Mouse (Mus musculus) midbrain, embryonic 12.5 days (tissue): ENCODE data around the gene Smyd3. TPM values are rescaled to one million over a fixed set of nuclear protein-coding genes. Genes with fewer than 3 reads are reported as not detected.

Source experiments
- ATAC-seq: fragments of 200-750 bp; cut with Nextera tagmentation; 2 replicates; pipeline ENCODE4 v1.8.0; 2017; ENCODE audit warnings: low read depth, moderate TSS enrichment, moderate library complexity; ENCODE audit not compliant: low FRiP score
- H3K27ac ChIP-seq: fragments of 300-500 bp; sonication (generic); replicated peaks from 2 replicates; pipeline ENCODE4 v1.5.1; 2016; ENCODE audit warnings: mild to moderate bottlenecking
- H3K27me3 ChIP-seq: fragments of 300-500 bp; sonication (generic); 2 replicates; pipeline ENCODE4 v1.6.1; 2016; ENCODE audit warnings: mild to moderate bottlenecking
- H3K36me3 ChIP-seq: fragments of 300-500 bp; sonication (generic); 2 replicates; pipeline ENCODE4 v1.6.1; 2016
- H3K4me1 ChIP-seq: fragments of 300-500 bp; sonication (generic); 2 replicates; pipeline ENCODE4 v1.6.1; 2016
- H3K4me2 ChIP-seq: fragments of 300-500 bp; sonication (generic); replicated peaks from 2 replicates; pipeline ENCODE4 v1.6.1; 2016; ENCODE audit warnings: mild to moderate bottlenecking, moderate library complexity
- H3K4me3 ChIP-seq: fragments of 300-500 bp; sonication (generic); 2 replicates; pipeline ENCODE4 v1.5.1; 2016; ENCODE audit warnings: mild to moderate bottlenecking
- H3K9ac ChIP-seq: fragments of 300-500 bp; sonication (generic); replicated peaks from 2 replicates; pipeline ENCODE4 v1.6.1; 2016; ENCODE audit warnings: mild to moderate bottlenecking, moderate library complexity
- H3K9me3 ChIP-seq: fragments of 300-500 bp; sonication (generic); 2 replicates; pipeline ENCODE4 v1.6.1; 2016; ENCODE audit warnings: mild to moderate bottlenecking
- WGBS: fragments of 180-500 bp; shearing (Covaris S2); methylation state at CpG from one replicate; pipeline ENCODE4 v1.1.7; 2016; 5-methylcytosine and 5-hydroxymethylcytosine counted together
- polyA plus RNA-seq: library from polyadenylated mRNA; unstranded; fragments of >200 nt; fragmentation: Nextera tagmentation; extraction: Ambion mirVana; gene quantifications from 2 replicates; pipeline ENCODE4 v1.2.1, GENCODE M21; 2016

Gene Smyd3
- polyA plus RNA-seq, 1 experiment from 2014 or later: 14.3 TPM

DNA sequence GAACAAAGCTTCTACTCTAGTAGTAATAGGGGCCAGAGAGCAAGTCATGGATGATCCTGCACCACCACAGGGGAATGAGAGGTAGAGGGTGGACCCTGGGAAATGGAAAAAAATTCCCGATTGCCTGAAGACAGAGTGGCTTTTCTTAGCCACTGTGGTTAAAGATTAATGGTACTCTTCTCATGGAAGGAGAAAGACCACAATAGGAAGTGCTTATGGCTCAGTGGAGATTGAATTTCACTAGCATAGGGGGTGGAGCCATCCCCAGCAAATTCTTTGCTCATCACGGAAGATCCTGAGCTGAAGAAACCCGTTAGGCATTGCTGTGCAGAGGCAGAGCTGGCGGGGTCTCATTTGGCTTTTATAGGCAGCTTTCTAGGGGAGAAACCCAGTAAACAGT is 520.0 kb downstream of the Smyd3 start:
- Histone ChIP-seq H3K4me3 (no peak overlapping the region), H3K9me3 (no peaks in the 10 kb centered on the region), H3K27ac (no peak overlapping the region), H3K27me3 (no peaks in the 10 kb centered on the region), H3K4me1 (0 out of 2 replicates have a peak, but pooled peaks cover 7% of the 10 kb centered on the region), H3K36me3 (no peaks in the 10 kb centered on the region), H3K4me2 (no peak overlapping the region), H3K9ac (no peak overlapping the region)
- no peak for ATAC-seq
- WGBS: 32% methylated on average over 4 of the region's 4 CpGs

DNA sequence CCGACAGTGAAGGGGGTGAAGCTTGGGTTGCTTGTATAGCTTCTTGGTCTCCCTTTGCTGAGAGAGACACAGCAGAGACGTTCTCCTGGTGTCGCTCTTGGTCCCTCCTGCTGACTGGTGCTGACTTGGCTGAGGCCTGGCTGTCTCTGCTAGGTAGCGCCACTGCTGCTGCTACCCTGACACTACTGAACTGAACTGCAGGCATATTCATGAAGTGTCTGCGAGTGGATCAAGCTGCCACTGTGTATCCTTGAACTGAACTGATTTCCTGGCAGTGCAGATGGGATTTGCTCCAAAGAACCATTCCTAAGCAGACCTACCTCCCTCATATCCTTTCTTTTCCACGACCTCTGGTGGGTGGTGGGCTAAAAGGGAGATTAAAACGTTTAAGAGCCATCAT is 523.6 kb downstream of the Smyd3 start:
- no peak overlapping the region for H3K27ac ChIP-seq
- no peak overlapping the region for H3K4me2 ChIP-seq
- ATAC-seq: no peak
- no peak overlapping the region for H3K9ac ChIP-seq
- H3K4me3 ChIP-seq: no peak overlapping the region
- H3K4me1 ChIP-seq: 0 out of 2 replicates have a peak, but pooled peaks cover 12% of the 10 kb centered on the region
- 73% methylated on average over 7 of the region's 7 CpGs for WGBS
- H3K27me3 ChIP-seq: no peaks in the 10 kb centered on the region
- H3K9me3 ChIP-seq: no peaks in the 10 kb centered on the region
- H3K36me3 ChIP-seq: no peaks in the 10 kb centered on the region

DNA sequence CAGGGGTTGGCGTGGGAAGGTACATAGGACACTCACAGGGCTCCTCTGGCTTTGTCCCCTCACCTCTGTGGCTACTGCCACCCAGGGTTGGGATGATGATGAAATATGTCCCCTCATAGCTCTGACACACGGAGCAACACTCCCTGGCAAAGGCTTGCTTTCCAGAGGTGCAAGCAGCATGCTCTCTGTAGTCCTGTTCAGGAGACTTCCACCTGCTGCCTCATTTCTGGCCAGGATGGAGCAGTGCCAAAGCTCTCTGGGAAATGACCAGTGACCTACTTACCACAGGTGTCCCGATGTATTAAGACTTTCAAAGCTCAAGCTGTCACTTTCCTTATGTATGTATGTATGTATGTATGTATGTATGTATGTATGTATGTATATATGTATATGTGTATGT is 525.3 kb downstream of the Smyd3 start:
- WGBS: 89% methylated on average over 3 of the region's 3 CpGs
- no peaks in the 10 kb centered on the region for H3K9me3 ChIP-seq

DNA sequence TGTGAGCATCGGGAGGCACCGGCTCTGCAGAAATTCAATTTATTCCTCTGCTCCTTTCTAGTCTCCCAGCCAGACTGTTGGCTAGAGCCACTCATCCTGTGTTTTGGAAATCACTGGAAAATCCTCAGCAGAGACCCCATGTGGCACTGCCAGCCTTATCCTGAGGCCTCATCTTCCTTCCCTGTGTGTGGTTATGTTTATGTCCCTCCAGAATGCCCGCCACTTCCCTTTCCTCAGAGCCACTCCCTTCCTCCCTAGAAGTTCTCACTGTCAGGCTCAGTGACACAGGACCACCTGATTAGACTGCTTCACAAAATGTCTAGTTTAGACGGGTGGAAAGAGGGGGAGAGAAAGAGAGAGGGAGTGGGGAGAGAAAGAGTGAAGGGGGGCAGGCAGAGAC is 526.4 kb downstream of the Smyd3 start:
- Histone ChIP-seq H3K9ac (no peak overlapping the region), H3K27me3 (no peaks in the 10 kb centered on the region), H3K4me1 (0 out of 2 replicates have a peak, but pooled peaks cover 7% of the 10 kb centered on the region), H3K36me3 (no peaks in the 10 kb centered on the region), H3K4me3 (no peak overlapping the region), H3K9me3 (no peaks in the 10 kb centered on the region), H3K27ac (no peak overlapping the region), H3K4me2 (no peak overlapping the region)
- 58% methylated on average over 4 of the region's 4 CpGs for WGBS
- ATAC-seq: no peak

More for the DNA sequence above, 525.3 kb downstream of the Smyd3 start:
- H3K27ac ChIP-seq: no peak overlapping the region
- no peaks in the 10 kb centered on the region for H3K36me3 ChIP-seq
- 0 out of 2 replicates have a peak, but pooled peaks cover 8% of the 10 kb centered on the region for H3K4me1 ChIP-seq
- H3K9ac ChIP-seq: no peak overlapping the region
- H3K27me3 ChIP-seq: no peaks in the 10 kb centered on the region
- ATAC-seq: no peak
- H3K4me2 ChIP-seq: no peak overlapping the region
- H3K4me3 ChIP-seq: no peak overlapping the region

DNA sequence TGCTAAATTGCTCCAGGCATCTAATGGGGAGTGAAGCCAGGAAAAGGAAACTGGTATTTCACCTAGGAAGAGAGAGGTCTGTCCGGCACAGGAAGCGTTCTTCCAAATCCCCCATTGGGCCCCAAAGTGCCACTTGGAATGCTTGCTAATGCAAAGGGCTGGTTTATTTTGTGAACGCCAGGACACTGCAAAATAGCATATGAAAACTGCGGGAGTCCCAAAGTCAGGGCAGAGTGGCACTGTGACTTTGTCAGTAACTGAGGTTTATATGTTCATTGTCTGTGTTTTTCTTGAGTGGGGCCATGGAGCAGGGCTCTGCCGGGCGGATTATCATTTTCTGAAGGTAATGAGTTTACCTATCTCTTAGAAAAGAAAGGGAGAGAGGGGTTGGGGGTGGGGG is 526.8 kb downstream of the Smyd3 start:
- ATAC-seq: no peak
- H3K4me1 ChIP-seq: 0 out of 2 replicates have a peak, but pooled peaks cover 5% of the 10 kb centered on the region
- no peak overlapping the region for H3K9ac ChIP-seq
- no peaks in the 10 kb centered on the region for H3K36me3 ChIP-seq
- no peaks in the 10 kb centered on the region for H3K9me3 ChIP-seq
- 58% methylated on average over 6 of the region's 6 CpGs for WGBS
- no peaks in the 10 kb centered on the region for H3K27me3 ChIP-seq
- H3K4me3 ChIP-seq: no peak overlapping the region
- H3K27ac ChIP-seq: no peak overlapping the region
- H3K4me2 ChIP-seq: no peak overlapping the region

DNA sequence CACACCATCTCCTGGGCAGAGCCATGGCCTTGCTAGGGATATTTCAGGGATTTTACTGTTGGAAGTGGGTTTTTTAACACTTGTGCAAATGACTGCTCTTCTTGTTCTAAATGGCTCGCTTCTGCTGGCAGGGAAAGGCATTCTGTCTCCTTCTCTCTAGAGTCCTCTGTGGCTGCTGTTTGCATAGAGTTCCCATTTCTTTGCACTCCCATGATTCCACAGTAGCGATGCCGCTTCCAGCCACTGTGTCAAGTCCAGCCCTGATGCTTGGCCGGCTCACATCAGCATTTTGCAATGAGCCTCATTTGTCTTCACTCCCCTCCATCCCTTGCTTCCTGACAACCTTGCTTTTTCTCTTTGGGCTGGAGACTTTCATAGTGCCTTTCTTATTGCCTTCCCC is 528.4 kb downstream of the Smyd3 start:
- Histone ChIP-seq H3K9ac (no peak overlapping the region), H3K27ac (no peak overlapping the region)

DNA sequence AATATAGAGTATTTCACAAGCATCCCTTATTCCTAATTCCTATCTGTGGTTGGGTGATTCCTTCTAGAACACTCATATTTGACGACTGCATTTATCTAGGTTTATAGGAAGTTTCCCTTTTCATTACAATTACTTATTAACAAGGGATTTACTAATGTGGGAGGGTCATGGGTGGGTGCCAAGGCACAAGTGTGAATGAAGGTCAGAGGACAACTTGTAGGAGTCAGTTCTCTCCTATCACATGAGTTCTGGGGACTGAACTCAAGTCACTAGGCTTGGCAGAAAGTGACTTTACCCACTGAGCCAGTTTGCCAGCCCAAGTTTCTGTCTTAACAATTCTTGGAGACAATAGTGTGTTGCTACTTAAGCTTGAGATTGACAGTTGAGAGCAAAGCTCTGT is 529.7 kb downstream of the Smyd3 start:
- no peak overlapping the region for H3K4me3 ChIP-seq
- 84% methylated on average over 1 of the region's 1 CpGs for WGBS
- no peaks in the 10 kb centered on the region for H3K9me3 ChIP-seq
- no peaks in the 10 kb centered on the region for H3K36me3 ChIP-seq
- no peak overlapping the region for H3K4me2 ChIP-seq
- H3K4me1 ChIP-seq: 0 out of 2 replicates have a peak, but pooled peaks cover 5% of the 10 kb centered on the region
- no peak overlapping the region for H3K27ac ChIP-seq
- ATAC-seq: no peak
- H3K9ac ChIP-seq: no peak overlapping the region
- no peaks in the 10 kb centered on the region for H3K27me3 ChIP-seq

More for the DNA sequence above, 528.4 kb downstream of the Smyd3 start:
- Histone ChIP-seq H3K36me3 (no peaks in the 10 kb centered on the region), H3K4me1 (0 out of 2 replicates have a peak, but pooled peaks cover 5% of the 10 kb centered on the region), H3K4me3 (no peak overlapping the region), H3K27me3 (no peaks in the 10 kb centered on the region), H3K9me3 (no peaks in the 10 kb centered on the region), H3K4me2 (no peak overlapping the region)
- WGBS: 88% methylated on average over 4 of the region's 4 CpGs
- ATAC-seq: no peak

DNA sequence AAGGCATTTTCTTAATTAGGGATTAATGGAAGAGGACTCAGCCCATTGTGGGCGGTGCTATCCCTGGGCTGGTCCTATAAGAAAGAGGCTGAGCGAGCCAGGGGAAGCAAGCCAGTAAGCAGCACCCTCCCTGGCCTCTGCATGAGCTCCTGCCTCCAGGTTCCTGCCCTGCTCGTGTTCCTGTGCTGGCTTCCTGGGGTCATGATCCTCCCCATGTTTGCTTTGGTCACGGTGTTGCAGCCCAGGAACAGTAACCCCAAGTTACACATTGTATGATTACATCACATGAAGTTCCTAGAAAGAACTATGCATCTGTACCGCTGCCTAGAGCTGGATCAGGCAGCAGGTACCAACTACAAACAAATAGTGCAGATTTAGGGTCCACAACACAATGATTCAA is 536.2 kb downstream of the Smyd3 start:
- no peaks in the 10 kb centered on the region for H3K9me3 ChIP-seq
- no peak overlapping the region for H3K9ac ChIP-seq
- 63% methylated on average over 5 of the region's 5 CpGs for WGBS
- H3K4me1 ChIP-seq: 0 out of 2 replicates have a peak, but pooled peaks cover 4% of the 10 kb centered on the region
- no peaks in the 10 kb centered on the region for H3K27me3 ChIP-seq
- H3K4me2 ChIP-seq: no peak overlapping the region
- no peak for ATAC-seq
- H3K4me3 ChIP-seq: no peak overlapping the region
- H3K36me3 ChIP-seq: no peaks in the 10 kb centered on the region
- no peak overlapping the region for H3K27ac ChIP-seq

DNA sequence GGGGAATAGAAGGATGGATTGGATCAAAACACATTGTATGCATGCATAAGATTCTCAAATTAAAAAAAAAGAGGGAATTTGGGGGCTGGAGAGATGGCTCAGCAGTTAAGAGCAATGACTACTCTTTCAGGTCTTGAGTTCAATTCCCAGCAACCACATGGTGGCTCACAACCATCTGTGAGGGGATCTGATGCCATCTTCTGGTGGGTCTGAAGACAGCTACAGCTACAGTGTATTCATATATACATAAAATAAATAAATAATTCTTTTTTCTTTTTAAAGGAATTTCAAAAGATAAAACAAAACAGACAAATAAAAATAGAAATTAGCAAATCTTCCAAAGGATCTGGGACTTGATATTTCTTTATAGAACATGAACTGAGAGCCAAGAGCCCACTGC is 537.7 kb downstream of the Smyd3 start:
- no peaks in the 10 kb centered on the region for H3K36me3 ChIP-seq
- H3K4me1 ChIP-seq: 0 out of 2 replicates have a peak, but pooled peaks cover 4% of the 10 kb centered on the region
- H3K27me3 ChIP-seq: no peaks in the 10 kb centered on the region
- no peaks in the 10 kb centered on the region for H3K9me3 ChIP-seq
- H3K4me2 ChIP-seq: no peak overlapping the region
- no peak for ATAC-seq
- H3K9ac ChIP-seq: no peak overlapping the region
- H3K27ac ChIP-seq: no peak overlapping the region
- H3K4me3 ChIP-seq: no peak overlapping the region

DNA sequence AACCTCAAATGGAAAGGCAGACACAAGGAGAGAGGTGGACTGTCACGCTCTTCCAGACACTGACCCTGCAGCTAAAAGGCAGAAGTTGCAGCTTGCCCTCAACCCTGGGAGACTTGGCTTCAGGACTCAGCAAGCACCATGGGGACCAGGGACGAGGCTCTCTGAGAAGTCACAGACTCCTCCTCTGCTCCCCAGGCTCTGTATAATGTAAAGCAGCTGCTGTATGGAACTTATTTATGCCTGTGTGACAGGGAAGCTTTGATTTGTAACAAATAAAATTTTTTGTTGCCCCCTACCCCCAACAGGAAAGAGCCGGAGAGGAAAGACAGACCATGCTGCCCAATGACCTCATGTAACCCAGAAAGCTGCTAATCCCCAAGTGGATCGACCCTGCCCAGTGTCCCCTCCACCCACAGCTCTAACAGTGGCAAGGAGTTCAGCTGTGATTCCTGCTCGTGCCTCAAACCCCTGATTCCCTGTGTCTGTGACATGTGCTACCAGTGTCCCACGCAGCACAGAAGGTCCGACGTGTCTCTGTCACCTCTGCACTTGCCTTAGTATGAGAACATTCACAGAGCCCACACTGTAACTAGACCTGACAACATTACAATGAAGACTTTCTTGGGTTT is 539.1 kb downstream of the Smyd3 start:
- Histone ChIP-seq H3K9me3 (no peaks in the 10 kb centered on the region), H3K4me3 (no peak overlapping the region), H3K36me3 (no peaks in the 10 kb centered on the region), H3K4me2 (no peak overlapping the region), H3K4me1 (0 out of 2 replicates have a peak, but pooled peaks cover 4% of the 10 kb centered on the region), H3K9ac (no peak overlapping the region), H3K27ac (no peak overlapping the region), H3K27me3 (no peaks in the 10 kb centered on the region)
- ATAC-seq: no peak
- 53% methylated on average over 8 of the region's 8 CpGs for WGBS

DNA sequence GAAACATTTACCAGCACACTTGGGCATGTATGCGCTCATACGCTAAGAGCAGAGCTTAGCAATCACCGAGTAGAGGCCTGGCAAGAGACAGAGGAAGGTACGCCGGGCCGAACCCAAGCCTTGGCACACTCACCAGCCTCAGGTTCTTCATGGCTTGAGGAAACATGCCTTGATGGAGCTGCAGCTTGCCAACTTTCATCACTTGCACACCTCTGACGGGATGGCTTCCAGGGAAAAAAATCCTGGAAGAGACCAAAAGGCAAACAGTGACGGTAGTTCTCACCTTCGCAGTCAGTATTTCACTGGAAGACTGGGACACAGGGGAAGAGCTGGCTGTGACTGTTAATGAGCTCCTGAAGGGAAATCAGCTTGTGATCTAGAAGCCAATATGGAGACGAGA is 545.8 kb downstream of the Smyd3 start:
- Histone ChIP-seq H3K27ac (no peak overlapping the region), H3K4me1 (no peaks in the 10 kb centered on the region), H3K4me3 (no peak overlapping the region), H3K9ac (no peak overlapping the region), H3K36me3 (no peaks in the 10 kb centered on the region), H3K27me3 (no peaks in the 10 kb centered on the region), H3K4me2 (no peak overlapping the region), H3K9me3 (no peaks in the 10 kb centered on the region)
- 94% methylated on average over 10 of the region's 10 CpGs for WGBS
- ATAC-seq: no peak

DNA sequence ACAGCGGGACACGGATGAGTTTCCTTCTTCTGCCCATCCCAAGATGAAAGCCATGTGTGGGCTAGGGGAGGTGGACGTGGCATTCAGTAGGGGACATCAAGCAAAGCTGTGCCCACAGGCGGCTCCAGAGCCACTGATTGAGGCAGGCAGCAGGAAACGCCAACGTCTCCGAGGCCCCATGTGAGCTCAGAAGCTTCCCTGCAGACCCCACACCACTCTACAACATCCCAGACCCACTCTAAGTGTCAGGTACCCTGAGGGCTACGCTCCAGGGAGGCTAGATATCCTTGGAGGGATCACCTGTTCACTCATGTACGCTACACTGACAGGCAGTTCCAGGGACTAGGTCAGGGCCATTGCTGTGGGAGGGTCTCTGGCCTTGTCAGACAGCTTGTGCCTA is 556.2 kb downstream of the Smyd3 start:
- 86% methylated on average over 9 of the region's 9 CpGs for WGBS
- ATAC-seq: no peak
- no peak overlapping the region for H3K27ac ChIP-seq
- no peak overlapping the region for H3K4me3 ChIP-seq
- no peak overlapping the region for H3K4me2 ChIP-seq
- no peaks in the 10 kb centered on the region for H3K9me3 ChIP-seq
- H3K9ac ChIP-seq: no peak overlapping the region
- peaks cover 8% of the 10 kb centered on the region for H3K4me1 ChIP-seq
- H3K36me3 ChIP-seq: no peaks in the 10 kb centered on the region
- H3K27me3 ChIP-seq: no peaks in the 10 kb centered on the region
